Mouse (Mus musculus): ENCODE results near the gene Tpk1. TPM values are rescaled to one million over a fixed set of nuclear protein-coding genes. Genes with fewer than 3 reads are reported as not detected.

The Tpk1 gene
- 8.7 and 10.0 TPM in 2 replicates for polyA plus RNA-seq (2016; fragmentation: Nextera tagmentation; extraction: Ambion mirVana)

- Histone ChIP-seq H3K4me2 (peak within 1 kb of the TSS; percentile 62), H3K36me3 (no peaks in the 10 kb centered on the region), H3K27ac (peak within 1 kb of the TSS; percentile 98), H3K9me3 (no peaks in the 10 kb centered on the region), H3K4me3 (replicated peaks) (peak within 1 kb of the TSS; percentile 54), H3K9ac (replicated peaks) (peak within 1 kb of the TSS; percentile 73), H3K4me1 (replicated peaks) (no peaks in the 10 kb centered on the region), H3K27me3 (no peaks in the 10 kb centered on the region)
- WGBS, result under 1% methylated on average over 63 of the region's 63 CpGs
- ATAC-seq (ENCODE audit: insufficient number of reproducible peaks, insufficient read depth, low FRiP score, low TSS enrichment, low read depth), result peak; percentile 97
These were observed at the start of gene Tpk1 for GRCm38 (mm10) chr6:43665677-43666546. Tpk1 (minus strand) TSS chr6:43666278.

GRCm38 (mm10) chr6:43702810-43703614 lies 36.9 kb upstream of the Tpk1 start:
- Histone ChIP-seq H3K4me3 (replicated peaks) (no peak overlapping the region), H3K36me3 (no peaks in the 10 kb centered on the region)
- 62% methylated on average over 6 of the region's 6 CpGs for WGBS

GRCm38 (mm10) chr6:43691863-43692262 lies 25.8 kb upstream of the Tpk1 start:
- no peaks in the 10 kb centered on the region for H3K4me1 ChIP-seq (replicated peaks)
- no peak for ATAC-seq (ENCODE audit: insufficient number of reproducible peaks, insufficient read depth, low FRiP score, low TSS enrichment, low read depth)
- H3K27me3 ChIP-seq, result no peaks in the 10 kb centered on the region
- WGBS, result 57% methylated on average over 1 of the region's 1 CpGs
- H3K4me3 ChIP-seq (replicated peaks), result no peak overlapping the region
- no peak overlapping the region for H3K9ac ChIP-seq (replicated peaks)
- H3K36me3 ChIP-seq, result no peaks in the 10 kb centered on the region
- H3K27ac ChIP-seq, result no peak overlapping the region
- H3K4me2 ChIP-seq, result no peak overlapping the region
- no peaks in the 10 kb centered on the region for H3K9me3 ChIP-seq

More at GRCm38 (mm10) chr6:43702810-43703614, 36.9 kb upstream of the Tpk1 start:
- no peaks in the 10 kb centered on the region for H3K9me3 ChIP-seq
- no peaks in the 10 kb centered on the region for H3K27me3 ChIP-seq
- ATAC-seq (ENCODE audit: insufficient number of reproducible peaks, insufficient read depth, low FRiP score, low TSS enrichment, low read depth), result no peak
- H3K27ac ChIP-seq, result no peak overlapping the region
- no peak overlapping the region for H3K9ac ChIP-seq (replicated peaks)
- H3K4me1 ChIP-seq (replicated peaks), result no peaks in the 10 kb centered on the region
- H3K4me2 ChIP-seq, result no peak overlapping the region

GRCm38 (mm10) chr6:43685985-43686384 lies 19.9 kb upstream of the Tpk1 start:
- H3K9ac ChIP-seq (replicated peaks), result no peak overlapping the region
- 48% methylated on average over 2 of the region's 2 CpGs for WGBS
- no peaks in the 10 kb centered on the region for H3K36me3 ChIP-seq

GRCm38 (mm10) chr6:43682535-43682934 lies 16.5 kb upstream of the Tpk1 start:
- no peak overlapping the region for H3K27ac ChIP-seq
- no peak for ATAC-seq (ENCODE audit: insufficient number of reproducible peaks, insufficient read depth, low FRiP score, low TSS enrichment, low read depth)
- H3K27me3 ChIP-seq, result no peaks in the 10 kb centered on the region
- H3K4me2 ChIP-seq, result no peak overlapping the region
- no peaks in the 10 kb centered on the region for H3K9me3 ChIP-seq
- H3K9ac ChIP-seq (replicated peaks), result no peak overlapping the region
- no peak overlapping the region for H3K4me3 ChIP-seq (replicated peaks)
- 66% methylated on average over 2 of the region's 2 CpGs for WGBS
- no peaks in the 10 kb centered on the region for H3K36me3 ChIP-seq
- H3K4me1 ChIP-seq (replicated peaks), result no peaks in the 10 kb centered on the region

More at GRCm38 (mm10) chr6:43685985-43686384, 19.9 kb upstream of the Tpk1 start:
- Histone ChIP-seq H3K4me1 (replicated peaks) (no peaks in the 10 kb centered on the region), H3K27me3 (no peaks in the 10 kb centered on the region), H3K4me3 (replicated peaks) (no peak overlapping the region), H3K4me2 (no peak overlapping the region), H3K27ac (no peak overlapping the region), H3K9me3 (no peaks in the 10 kb centered on the region)
- ATAC-seq (ENCODE audit: insufficient number of reproducible peaks, insufficient read depth, low FRiP score, low TSS enrichment, low read depth), result peak; percentile 66; the same call in 1 of the 2 replicates

GRCm38 (mm10) chr6:43678689-43679212 lies 12.7 kb upstream of the Tpk1 start:
- H3K9ac ChIP-seq (replicated peaks), result no peak overlapping the region

GRCm38 (mm10) chr6:43677566-43677965 lies 11.5 kb upstream of the Tpk1 start:
- H3K27me3 ChIP-seq, result no peaks in the 10 kb centered on the region
- H3K4me2 ChIP-seq, result no peak overlapping the region
- H3K9ac ChIP-seq (replicated peaks), result no peak overlapping the region
- H3K9me3 ChIP-seq, result no peaks in the 10 kb centered on the region
- H3K4me3 ChIP-seq (replicated peaks), result no peak overlapping the region
- ATAC-seq (ENCODE audit: insufficient number of reproducible peaks, insufficient read depth, low FRiP score, low TSS enrichment, low read depth), result no peak
- H3K27ac ChIP-seq, result no peak overlapping the region
- WGBS, result 76% methylated on average over 3 of the region's 3 CpGs
- H3K36me3 ChIP-seq, result no peaks in the 10 kb centered on the region
- no peaks in the 10 kb centered on the region for H3K4me1 ChIP-seq (replicated peaks)

More at GRCm38 (mm10) chr6:43678689-43679212, 12.7 kb upstream of the Tpk1 start:
- no peaks in the 10 kb centered on the region for H3K27me3 ChIP-seq
- ATAC-seq (ENCODE audit: insufficient number of reproducible peaks, insufficient read depth, low FRiP score, low TSS enrichment, low read depth), result no peak
- WGBS, result 87% methylated on average over 2 of the region's 2 CpGs
- H3K36me3 ChIP-seq, result no peaks in the 10 kb centered on the region
- no peak overlapping the region for H3K4me2 ChIP-seq
- H3K9me3 ChIP-seq, result no peaks in the 10 kb centered on the region
- no peaks in the 10 kb centered on the region for H3K4me1 ChIP-seq (replicated peaks)
- no peak overlapping the region for H3K27ac ChIP-seq
- no peak overlapping the region for H3K4me3 ChIP-seq (replicated peaks)

GRCm38 (mm10) chr6:43676139-43676538 lies 10.1 kb upstream of the Tpk1 start:
- WGBS, result 62% methylated on average over 3 of the region's 3 CpGs
- H3K9ac ChIP-seq (replicated peaks), result no peak overlapping the region
- no peaks in the 10 kb centered on the region for H3K36me3 ChIP-seq
- H3K4me2 ChIP-seq, result no peak overlapping the region
- H3K27ac ChIP-seq, result no peak overlapping the region
- no peaks in the 10 kb centered on the region for H3K27me3 ChIP-seq
- no peaks in the 10 kb centered on the region for H3K4me1 ChIP-seq (replicated peaks)
- ATAC-seq (ENCODE audit: insufficient number of reproducible peaks, insufficient read depth, low FRiP score, low TSS enrichment, low read depth), result no peak
- H3K4me3 ChIP-seq (replicated peaks), result no peak overlapping the region
- H3K9me3 ChIP-seq, result no peaks in the 10 kb centered on the region

GRCm38 (mm10) chr6:43674986-43675760 lies 9.1 kb upstream of the Tpk1 start:
- no peak overlapping the region for H3K27ac ChIP-seq
- H3K4me3 ChIP-seq (replicated peaks), result no peak overlapping the region
- 58% methylated on average over 3 of the region's 3 CpGs for WGBS
- no peak overlapping the region for H3K4me2 ChIP-seq
- H3K36me3 ChIP-seq, result no peaks in the 10 kb centered on the region
- H3K4me1 ChIP-seq (replicated peaks), result no peaks in the 10 kb centered on the region
- H3K9me3 ChIP-seq, result no peaks in the 10 kb centered on the region
- H3K27me3 ChIP-seq, result no peaks in the 10 kb centered on the region
- no peak overlapping the region for H3K9ac ChIP-seq (replicated peaks)
- ATAC-seq (ENCODE audit: insufficient number of reproducible peaks, insufficient read depth, low FRiP score, low TSS enrichment, low read depth), result no peak

GRCm38 (mm10) chr6:43670939-43671338 lies 4.9 kb upstream of the Tpk1 start:
- Histone ChIP-seq H3K4me1 (replicated peaks) (no peaks in the 10 kb centered on the region), H3K36me3 (no peaks in the 10 kb centered on the region), H3K9me3 (no peaks in the 10 kb centered on the region), H3K4me3 (replicated peaks) (no peak overlapping the region), H3K27me3 (no peaks in the 10 kb centered on the region), H3K27ac (no peak overlapping the region), H3K9ac (replicated peaks) (no peak overlapping the region), H3K4me2 (no peak overlapping the region)
- 89% methylated on average over 2 of the region's 2 CpGs for WGBS
- no peak for ATAC-seq (ENCODE audit: insufficient number of reproducible peaks, insufficient read depth, low FRiP score, low TSS enrichment, low read depth)
